Mouse (Mus musculus) ES-E14 (cell line): Measurements from ENCODE around the gene Eya2.

ENCODE experiments used
- CHD2 ChIP-seq: IDR thresholded peaks from 2 replicates; pipeline ENCODE4 v1.6.1; 2014; ENCODE audit warnings: mild to moderate bottlenecking, low read depth, low read length, inconsistent platforms
- HCFC1 ChIP-seq: IDR thresholded peaks from 2 replicates; pipeline ENCODE4 v1.6.1; 2012; ENCODE audit warnings: low read length, inconsistent platforms, borderline replicate concordance; ENCODE audit not compliant: insufficient read depth
- MAFK ChIP-seq: IDR thresholded peaks from 2 replicates; pipeline ENCODE4 v1.6.1; 2014; ENCODE audit warnings: mild to moderate bottlenecking, low read depth, low read length, inconsistent platforms; ENCODE audit not compliant: insufficient read depth
- ZC3H11A ChIP-seq: IDR thresholded peaks from 2 replicates; pipeline ENCODE4 v1.6.1; 2012; ENCODE audit warnings: low read depth, mild to moderate bottlenecking, inconsistent platforms, low read length, borderline replicate concordance
- ZNF384 ChIP-seq: IDR thresholded peaks from 2 replicates; pipeline ENCODE4 v1.6.1; 2012; ENCODE audit warnings: low read depth, low read length, inconsistent platforms

DNA sequence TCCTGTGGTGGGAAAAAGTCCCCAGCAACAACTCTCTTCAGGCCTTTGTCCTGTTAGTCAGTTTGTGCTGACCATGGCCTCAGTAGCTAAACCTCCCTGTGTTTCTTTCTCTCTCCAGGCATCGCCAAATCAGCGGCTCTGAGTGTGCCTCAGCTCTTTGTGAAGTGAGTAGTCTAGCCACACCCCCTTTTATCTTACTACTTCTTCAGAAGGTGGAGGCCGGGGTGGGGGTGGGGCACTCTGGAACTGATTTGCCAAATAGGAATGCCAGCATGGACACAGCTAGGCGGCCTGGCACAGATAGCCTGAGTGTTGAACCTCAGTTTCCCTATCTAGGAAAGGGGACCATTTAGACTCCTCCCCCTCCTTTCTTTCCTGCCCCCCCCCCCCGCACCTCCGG is 87.9 kb downstream of the Eya2 start:
- TF ChIP-seq CHD2 (no peak), MAFK (no peak), ZC3H11A (no peak), ZNF384 (no peak), HCFC1 (no peak)
